Mouse (Mus musculus): ENCODE data around the gene Tnnt2.

The Tnnt2 gene

DNA sequence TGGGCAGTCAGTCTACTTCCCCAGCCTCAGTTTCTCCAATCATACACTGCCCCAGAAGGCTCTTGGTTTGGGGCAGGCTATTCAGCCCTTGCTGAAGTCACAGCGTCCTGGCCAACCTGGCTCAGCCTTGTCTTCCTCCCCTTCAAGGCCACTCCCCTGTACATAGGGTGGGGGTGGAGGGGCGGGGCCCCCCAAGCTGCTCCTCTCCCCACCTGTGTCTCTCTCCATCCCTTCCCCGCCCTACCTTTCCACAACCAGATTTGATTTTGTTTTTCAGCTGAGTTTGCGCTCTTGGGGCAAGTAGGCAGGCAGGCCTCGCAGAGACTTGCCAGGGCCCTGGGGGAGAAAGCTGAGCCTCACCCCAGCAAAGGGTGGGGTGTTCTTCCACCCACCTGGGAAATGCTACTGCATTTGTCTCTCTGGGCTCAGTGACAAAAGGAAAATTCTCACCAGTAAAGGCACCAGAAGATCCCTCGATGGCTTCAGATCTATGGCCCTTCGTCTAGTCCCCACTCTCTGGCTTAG, 63.9 kb downstream of the Tnnt2 start:
- DNase-seq (ENCODE audit: low spot score) = no peak

Data from lung, postnatal 25 days (tissue).